Mouse (Mus musculus): Measurements from ENCODE around the gene Scn8a.

Gene Scn8a

GRCm38 (mm10) chr15:101092829-101093648 is 223.4 kb downstream of the Scn8a start:
- DNase-seq (ENCODE audit: low spot score in 2 of 2) = peak in 1 of 2 experiments; percentile 36

DNA sequence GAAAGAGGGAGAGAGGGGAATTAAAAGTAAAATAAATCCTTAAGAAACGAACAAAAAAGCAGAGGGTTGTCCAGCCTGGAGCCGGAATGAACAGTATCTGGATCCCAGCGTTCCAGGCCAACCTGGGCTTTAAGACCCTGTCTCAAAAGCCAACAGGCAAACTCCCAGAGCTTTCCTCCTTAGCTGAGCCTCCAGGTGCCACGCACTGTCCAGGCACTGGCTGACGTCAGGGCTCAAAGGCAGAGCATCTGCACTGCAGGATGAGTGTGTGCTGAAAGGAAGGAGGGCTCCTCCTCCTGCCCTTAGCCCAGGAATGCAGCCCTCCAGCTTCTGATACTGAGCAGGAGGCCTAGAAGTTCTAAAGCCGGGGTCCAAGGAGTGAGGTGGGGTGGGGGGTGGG is 224.3 kb downstream of the Scn8a start:
- no peak for DNase-seq (ENCODE audit: low spot score in 2 of 2)

DNA sequence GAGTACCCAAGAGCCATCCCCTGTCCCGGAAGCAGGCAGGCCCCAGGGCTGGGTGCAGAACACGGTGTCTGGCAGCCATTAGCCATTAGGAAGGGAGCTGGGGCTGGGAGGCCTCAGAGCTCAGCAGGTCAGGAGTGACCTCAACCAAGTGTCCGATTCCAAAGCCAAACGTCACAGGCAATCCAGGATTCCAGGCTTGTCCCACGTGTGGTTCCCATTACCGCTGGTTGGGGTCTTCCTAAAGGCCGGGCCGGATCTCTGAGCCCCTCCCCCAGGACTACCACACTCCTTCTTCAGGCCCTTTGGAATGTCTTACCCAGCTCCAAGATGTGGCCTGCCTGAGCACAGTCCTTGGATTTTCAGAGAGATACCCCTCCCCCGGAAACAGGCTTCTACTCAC is 225.3 kb downstream of the Scn8a start:
- DNase-seq (ENCODE audit: low spot score in 2 of 2) = no peak

DNA sequence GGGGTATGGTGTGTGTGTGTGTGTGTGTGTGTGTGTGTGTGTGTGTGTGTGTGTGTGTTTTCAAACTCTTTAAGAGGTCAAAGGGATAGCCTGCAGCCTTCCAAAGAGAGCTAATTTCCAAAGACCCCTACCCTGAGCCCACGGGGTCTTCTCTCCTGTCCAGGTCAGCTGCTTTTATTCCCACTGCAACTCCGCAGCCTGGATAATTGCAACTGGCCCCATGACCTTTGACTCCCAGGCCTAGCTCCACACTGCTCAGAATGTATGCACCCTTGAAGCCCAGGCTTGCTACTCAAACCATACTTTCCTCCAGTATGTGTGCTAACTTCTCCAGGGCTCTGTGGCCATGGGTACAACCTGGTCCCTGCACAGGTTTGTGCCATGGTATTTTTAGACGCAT is 225.7 kb downstream of the Scn8a start:
- DNase-seq (ENCODE audit: low spot score in 2 of 2) = no peak

All from frontal cortex, postnatal 14 days (tissue).